ENCODE assay signal across 23 mouse cellular contexts in the genomic region with DNA sequence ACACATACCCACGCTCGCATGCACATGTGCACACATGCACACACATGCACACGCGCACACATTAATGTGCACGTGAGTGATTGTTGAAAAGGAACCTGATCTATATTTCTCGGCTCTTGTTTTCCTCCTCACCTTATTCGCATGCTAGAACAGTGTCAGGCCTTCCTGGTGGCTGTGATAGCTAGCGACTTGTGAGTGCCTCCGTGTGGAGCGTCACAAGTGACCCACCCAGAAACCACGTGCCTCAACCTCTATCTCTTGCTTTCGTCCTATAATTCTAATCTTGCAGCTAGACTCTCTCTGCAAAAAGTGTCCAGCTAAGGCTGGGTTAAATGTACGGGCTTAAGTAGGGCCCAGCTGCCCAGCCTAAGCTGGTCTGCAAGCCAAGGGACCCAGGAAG.
DNase-seq lines count a peak whose midpoint lies in the region; ATAC-seq lines count a peak whose summit lies in the region.
"Had no signal": no experiment of that assay in that cellular context is flagged by ENCODE, and none has a peak within 500 bp of the region (broad histone marks: within the 10 kb centered on the region; RNA-seq: fewer than 3 reads in every experiment).

No protein-coding gene starts in this region.

- H3K4me1 ChIP-seq in midbrain, embryonic 11.5 days (ENCODE audit: control insufficient read depth, insufficient read depth, low read length): peaks cover 14% of the 10 kb centered on the region
- peaks cover 13% of the 10 kb centered on the region; the same call in 1 of the 2 replicates for H3K4me1 ChIP-seq in midbrain, embryonic 14.5 days (ENCODE audit: control insufficient read depth, insufficient read depth, low read length)

- peak; percentile 86 for DNase-seq in heart, adult 11 months
- DNase-seq in heart, postnatal 4 days: no peak
- peak; percentile 56 for DNase-seq in midbrain, embryonic 11.5 days (ENCODE audit: low spot score, missing footprints)
- DNase-seq in midbrain, embryonic 14.5 days: no peak
- DNase-seq in testis, postnatal 10 days (ENCODE audit: low spot score): peak; percentile 17
- no peak for DNase-seq in testis, postnatal 14 days (ENCODE audit: low spot score)
- DNase-seq: adrenal gland, adult 8-10 months; adrenal gland, postnatal 14 days; adrenal gland, postnatal 36 days; B cell, adult 2 months; cerebellum, adult 11-12 months; cerebellum, adult 2 months; cerebellum, adult 9-10 months; cerebellum, postnatal 10 days; cerebellum, postnatal 25 days had no signal

- no peaks in the 10 kb centered on the region for H3K9me3 ChIP-seq in midbrain, embryonic 11.5 days (ENCODE audit: control insufficient read depth, low read length)
- no peaks in the 10 kb centered on the region for H3K9me3 ChIP-seq in midbrain, embryonic 14.5 days (ENCODE audit: control insufficient read depth, low read length)
- H3K9me3 ChIP-seq: embryonic facial prominence, embryonic 10.5 days; embryonic facial prominence, embryonic 12.5 days; forebrain, embryonic 13.5 days; forebrain, embryonic 15.5 days had no signal

- no peak overlapping the region for H3K4me3 ChIP-seq in midbrain, embryonic 11.5 days (ENCODE audit: low read depth, low read length)
- H3K4me3 ChIP-seq in midbrain, embryonic 14.5 days (replicated peaks; ENCODE audit: low read depth, low read length): no peak overlapping the region
- H3K4me3 ChIP-seq: embryonic facial prominence, embryonic 10.5 days; embryonic facial prominence, embryonic 12.5 days; forebrain, embryonic 13.5 days; forebrain, embryonic 15.5 days had no signal

- no peaks in the 10 kb centered on the region for H3K36me3 ChIP-seq in midbrain, embryonic 11.5 days (ENCODE audit: control insufficient read depth, insufficient read depth, low read length)
- H3K36me3 ChIP-seq in midbrain, embryonic 14.5 days (ENCODE audit: control insufficient read depth, insufficient read depth, low read length): no peaks in the 10 kb centered on the region
- H3K36me3 ChIP-seq: embryonic facial prominence, embryonic 10.5 days; embryonic facial prominence, embryonic 12.5 days; forebrain, embryonic 15.5 days; G1E had no signal

- WGBS in midbrain, embryonic 11.5 days: 91% methylated on average over 13 of the region's 13 CpGs
- 92% methylated on average over 13 of the region's 13 CpGs for WGBS in midbrain, embryonic 14.5 days

- H3K9ac ChIP-seq in midbrain, embryonic 11.5 days (ENCODE audit: low read length): no peak overlapping the region
- H3K9ac ChIP-seq in midbrain, embryonic 14.5 days (replicated peaks; ENCODE audit: low read length): no peak overlapping the region
- H3K9ac ChIP-seq: embryonic facial prominence, embryonic 12.5 days; forebrain, embryonic 13.5 days; forebrain, embryonic 15.5 days had no signal

- no peak for ATAC-seq in midbrain, embryonic 11.5 days (ENCODE audit: low FRiP score)
- no peak for ATAC-seq in midbrain, embryonic 14.5 days (ENCODE audit: low FRiP score, low TSS enrichment)
- ATAC-seq: activated CD4-positive, CD25-positive, alpha-beta regulatory T cell, adult 4 months; CD4-positive, CD25-positive, alpha-beta regulatory T cell, adult 4 months; forebrain, embryonic 13.5 days; forebrain, embryonic 15.5 days; Patski had no signal

- no peak overlapping the region for H3K4me2 ChIP-seq in midbrain, embryonic 11.5 days
- no peak overlapping the region for H3K4me2 ChIP-seq in midbrain, embryonic 14.5 days (ENCODE audit: low read length)
- H3K4me2 ChIP-seq: embryonic facial prominence, embryonic 12.5 days; forebrain, embryonic 13.5 days; forebrain, embryonic 15.5 days had no signal

- H3K27me3 ChIP-seq in midbrain, embryonic 11.5 days (ENCODE audit: control insufficient read depth, insufficient read depth, low read length): no peaks in the 10 kb centered on the region
- no peaks in the 10 kb centered on the region for H3K27me3 ChIP-seq in midbrain, embryonic 14.5 days (ENCODE audit: control insufficient read depth, insufficient read depth, low read length)
- H3K27me3 ChIP-seq: embryonic facial prominence, embryonic 12.5 days; forebrain, embryonic 15.5 days had no signal

- no peak overlapping the region for H3K27ac ChIP-seq in midbrain, embryonic 11.5 days (ENCODE audit: low read depth, low read length)
- H3K27ac ChIP-seq in midbrain, embryonic 14.5 days (replicated peaks; ENCODE audit: low read depth, low read length): no peak overlapping the region
- H3K27ac ChIP-seq: embryonic facial prominence, embryonic 10.5 days; embryonic facial prominence, embryonic 12.5 days; forebrain, embryonic 13.5 days; forebrain, embryonic 15.5 days had no signal

Comparison
In these comparisons a context has a peak if more than half of its experiments do, and no peak if none do; other contexts are left out.
1. DNase-seq: peak in heart, adult 11 months (single experiment), midbrain, embryonic 11.5 days (single experiment) and testis, postnatal 10 days (single experiment); none in heart, postnatal 4 days (single experiment), midbrain, embryonic 14.5 days (single experiment) and testis, postnatal 14 days (single experiment).